Mouse (Mus musculus): Measurements from ENCODE around the gene Fezf1.

DNA sequence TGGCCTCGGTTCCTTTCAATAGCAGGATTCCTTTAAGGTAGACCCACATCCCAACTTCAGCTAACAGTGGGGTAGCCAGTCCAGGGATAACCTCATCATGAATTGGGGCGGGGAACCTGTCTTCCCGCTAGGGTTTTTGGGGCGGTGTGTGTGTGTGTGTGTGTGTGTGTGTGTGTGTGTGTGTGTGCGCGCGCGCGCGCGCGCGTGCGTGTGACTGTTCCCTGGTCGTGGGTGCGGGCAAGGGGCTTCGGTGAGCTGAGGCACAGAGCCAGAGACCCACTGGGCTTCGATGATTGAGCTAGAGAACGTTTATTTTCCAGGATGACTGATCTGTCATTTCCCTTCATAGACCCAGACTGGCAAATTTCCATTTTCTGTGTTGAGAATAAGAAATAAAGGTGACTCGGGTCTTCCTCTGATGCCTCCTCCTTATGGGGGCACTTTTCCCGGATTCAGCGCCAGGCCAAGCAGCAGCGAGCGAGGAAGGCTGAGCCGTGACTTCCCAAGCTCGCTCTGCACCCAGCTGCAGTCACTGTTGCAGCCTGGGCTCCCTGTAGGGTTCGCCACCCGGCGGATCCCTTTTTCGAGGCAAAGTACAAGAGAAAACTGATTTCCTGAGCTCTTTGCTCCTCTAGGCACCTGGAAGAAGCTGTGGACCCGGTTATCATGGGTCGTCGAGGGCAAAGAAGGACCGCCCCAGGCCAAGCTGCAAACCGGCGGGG is 12.0 kb upstream of the Fezf1 start:
- no peak for TF ChIP-seq FLI1 (IDR thresholded peaks at IDR 0.05; ENCODE audit: low read length)
- no peak for TF ChIP-seq GATA1 (IDR thresholded peaks at IDR 0.05; ENCODE audit: borderline replicate concordance, low read length)

Measured in megakaryocyte, embryonic 14.5 days (primary cell).